Mouse (Mus musculus): ENCODE measurements at regions not wholly inside any gene's neighbourhood (a gene's known extent, or its start where the extent isn't known, plus 50 kb on each side); places are given as distances from the start of the nearest gene placed in this dataset.

DNA sequence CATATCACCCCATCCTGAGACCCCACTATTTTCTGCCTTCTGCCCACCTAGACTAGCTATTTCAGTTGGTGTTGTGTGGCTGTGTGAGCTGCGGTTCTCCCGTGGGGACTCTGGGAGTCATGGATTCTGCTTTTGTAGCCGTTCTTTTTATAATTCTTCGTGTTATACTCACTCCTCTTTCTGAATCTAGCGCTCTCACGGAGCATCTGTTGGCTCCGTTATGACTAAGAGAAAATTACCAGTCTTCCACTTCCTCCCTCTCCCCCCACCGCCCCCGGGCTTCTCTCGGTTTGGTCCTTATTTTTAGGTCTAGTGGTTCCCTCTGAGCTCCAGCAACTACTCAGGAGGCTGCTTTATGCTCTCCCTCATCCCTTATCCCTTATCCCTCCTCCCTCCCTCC, 85.6 kb downstream of the Diras2 start:
- TF ChIP-seq CTCF (conservative IDR thresholded peaks at IDR 0.05; ENCODE audit: low read length) (no peak), POU5F1 (IDR thresholded peaks at IDR 0.05; ENCODE audit: borderline replicate concordance, low read length) (no peak)

All from E14TG2a.4 (cell line).